Mouse (Mus musculus) lung, postnatal 36 days (tissue): ENCODE results near the gene Ccser1.

ENCODE experiments used
- DNase-seq: peaks from one replicate; pipeline ENCODE4 v3.0.0; 2022; ENCODE audit warnings: mixed read lengths

Ccser1 gene

DNA sequence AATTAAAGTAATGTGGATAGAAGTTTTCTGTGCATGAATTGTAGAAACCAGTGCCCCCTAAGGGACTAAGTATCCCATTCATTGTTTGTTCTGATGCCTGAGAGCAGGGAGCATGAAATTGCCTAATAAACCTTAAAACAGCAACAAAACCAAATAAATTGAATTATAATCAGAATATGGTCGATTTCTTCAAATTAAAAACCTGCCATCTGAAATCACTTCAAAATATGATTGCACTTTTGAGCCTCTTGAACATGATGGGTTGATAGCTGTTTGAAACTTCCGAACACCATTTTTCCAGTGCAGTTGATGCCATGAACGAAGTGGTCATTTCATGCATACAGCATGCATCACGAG, 886.9 kb downstream of the Ccser1 start:
- DNase-seq = no peak

DNA sequence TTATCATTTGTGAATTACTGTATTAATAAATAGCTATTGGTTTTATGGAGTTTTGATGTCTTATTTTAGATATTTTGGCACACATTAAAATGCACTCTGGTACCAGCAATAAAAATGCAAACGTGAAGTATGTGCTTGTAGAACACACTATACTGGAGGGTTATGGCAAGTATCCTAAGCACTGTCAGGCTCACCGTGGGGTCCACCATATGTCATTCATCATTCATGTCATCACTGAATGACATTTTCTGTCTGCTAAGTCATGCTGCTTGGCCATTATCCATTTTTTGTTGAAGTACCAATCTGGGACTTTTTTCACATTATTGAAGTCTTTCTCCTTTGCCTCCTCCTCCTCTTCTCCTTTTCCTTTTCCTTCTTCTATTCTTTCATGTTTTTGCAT, 925.3 kb downstream of the Ccser1 start:
- no peak for DNase-seq

DNA sequence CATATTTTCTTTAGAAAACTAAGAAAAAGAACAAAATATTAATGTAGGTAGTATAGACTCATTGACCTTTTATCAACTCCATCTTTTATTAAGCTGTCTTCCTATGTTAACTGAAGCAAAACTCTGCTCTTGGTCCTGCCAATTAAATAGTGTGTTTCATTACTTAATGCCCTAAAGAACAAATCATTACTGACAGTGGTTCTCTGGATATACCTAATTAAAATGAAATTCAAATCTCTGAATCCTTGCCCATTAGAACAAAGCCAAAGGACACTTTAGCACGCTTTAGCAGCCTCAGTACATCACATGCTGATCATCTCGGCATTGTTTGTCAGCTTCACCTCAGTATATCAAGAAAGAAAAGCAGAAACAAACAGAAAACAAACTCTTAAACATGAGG, 952.4 kb downstream of the Ccser1 start:
- no peak for DNase-seq

DNA sequence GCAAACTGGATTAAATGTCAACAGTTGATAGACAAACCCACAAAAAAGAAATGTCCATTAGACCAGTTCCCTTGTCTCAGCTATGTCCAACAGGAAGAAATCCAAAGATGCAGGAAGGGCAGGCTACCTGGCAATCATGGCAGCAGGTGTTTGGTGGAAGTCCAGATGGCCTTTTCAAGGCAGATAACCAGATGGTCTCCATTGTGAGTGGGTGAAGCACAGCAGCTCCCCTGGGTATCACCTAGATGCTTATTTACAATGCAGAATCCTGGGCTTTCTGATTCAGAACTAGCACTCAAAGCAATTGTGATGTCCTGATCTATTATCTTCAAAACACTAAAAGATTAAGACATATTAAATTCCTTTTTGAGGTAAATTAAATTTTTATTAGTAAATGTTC, 980.2 kb downstream of the Ccser1 start:
- DNase-seq = no peak

DNA sequence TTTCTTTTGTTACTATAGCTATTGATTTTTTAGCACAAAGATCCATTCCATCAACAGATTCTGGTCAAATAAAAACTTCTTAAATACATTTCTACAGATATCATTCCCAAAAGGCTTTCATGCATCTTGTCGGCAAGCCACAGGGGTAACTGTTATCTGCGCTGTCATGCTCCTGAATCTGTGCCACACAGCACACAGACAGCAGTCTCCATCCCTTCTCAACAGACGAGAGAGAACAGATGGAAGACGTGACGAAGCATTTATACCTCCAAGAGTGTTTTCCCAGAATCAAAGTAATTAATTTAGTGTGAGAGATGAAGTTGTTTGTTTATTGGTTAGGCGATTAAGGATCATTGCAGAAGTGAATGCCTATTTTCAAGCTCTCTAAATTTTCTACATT, 982.5 kb downstream of the Ccser1 start:
- no peak for DNase-seq

DNA sequence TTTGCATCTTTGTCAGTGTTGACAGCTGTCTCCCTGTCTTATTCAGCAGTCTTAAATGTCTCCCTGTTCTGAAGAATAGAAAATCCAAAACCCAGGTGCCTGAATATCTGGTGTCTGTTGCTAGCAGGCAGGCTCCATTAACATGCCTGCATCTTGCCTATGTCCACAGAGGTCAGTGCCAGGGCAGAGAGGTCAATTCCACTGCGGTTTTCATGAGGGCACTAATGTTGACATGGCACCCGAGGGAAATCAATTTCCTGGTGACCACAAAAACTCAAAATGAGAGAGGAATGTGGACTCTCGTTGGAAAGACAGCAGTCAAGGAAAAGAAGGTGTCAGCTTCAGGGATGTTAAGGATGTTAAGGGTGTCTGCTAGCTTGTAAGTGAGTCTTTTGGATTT, 983.7 kb downstream of the Ccser1 start:
- DNase-seq = no peak

DNA sequence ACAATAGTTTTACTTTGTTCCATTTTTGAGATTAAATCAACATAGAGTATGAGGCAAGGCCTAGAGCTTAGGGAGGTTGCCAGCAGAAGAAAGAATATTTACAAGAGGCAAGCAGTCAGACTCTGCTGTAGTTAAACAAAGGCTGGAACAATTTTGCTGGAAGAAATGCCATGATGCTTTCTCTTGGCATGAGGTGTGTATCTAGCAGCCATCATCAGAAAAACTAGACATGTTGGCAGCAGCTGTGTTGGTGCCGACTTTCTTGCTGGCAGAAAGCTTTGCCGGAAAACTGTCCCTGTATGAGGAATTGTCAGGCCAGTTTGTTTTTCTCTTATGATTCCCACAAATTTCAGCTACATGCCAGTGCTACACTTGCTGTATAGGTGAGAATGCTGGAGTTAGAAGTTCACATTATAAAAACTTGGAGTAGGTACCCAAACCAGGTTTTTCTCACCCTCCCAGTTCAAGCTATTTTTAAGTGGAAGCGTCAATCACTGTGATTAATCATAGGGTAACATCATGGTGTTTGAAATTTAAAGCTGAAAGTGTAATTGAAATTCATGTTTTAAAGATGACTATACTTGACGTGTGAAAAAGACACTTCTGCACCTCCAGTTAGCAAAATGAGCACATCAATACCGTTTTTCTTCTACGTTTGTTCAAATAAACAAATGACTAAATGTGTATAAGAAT, 1016.5 kb downstream of the Ccser1 start:
- no peak for DNase-seq

DNA sequence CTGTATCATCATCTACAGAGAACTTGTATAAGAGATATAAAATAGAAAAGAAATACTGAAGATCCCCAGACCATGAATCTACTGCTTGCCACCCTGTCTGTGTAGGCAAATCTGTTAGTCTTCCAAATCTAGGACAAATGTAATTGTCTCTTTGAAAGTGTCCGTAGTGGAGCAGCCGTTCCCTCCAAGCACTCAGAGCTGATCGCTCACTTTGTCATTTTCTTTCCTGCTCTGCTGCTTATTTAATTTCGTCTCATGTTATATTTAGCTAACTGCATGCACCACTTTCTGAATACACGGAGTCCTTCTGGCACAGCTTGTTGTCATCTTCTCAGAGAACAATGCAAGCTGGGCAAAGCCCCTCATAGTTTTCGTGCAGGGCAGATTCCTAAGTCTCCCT, 1018.6 kb downstream of the Ccser1 start:
- DNase-seq = no peak

DNA sequence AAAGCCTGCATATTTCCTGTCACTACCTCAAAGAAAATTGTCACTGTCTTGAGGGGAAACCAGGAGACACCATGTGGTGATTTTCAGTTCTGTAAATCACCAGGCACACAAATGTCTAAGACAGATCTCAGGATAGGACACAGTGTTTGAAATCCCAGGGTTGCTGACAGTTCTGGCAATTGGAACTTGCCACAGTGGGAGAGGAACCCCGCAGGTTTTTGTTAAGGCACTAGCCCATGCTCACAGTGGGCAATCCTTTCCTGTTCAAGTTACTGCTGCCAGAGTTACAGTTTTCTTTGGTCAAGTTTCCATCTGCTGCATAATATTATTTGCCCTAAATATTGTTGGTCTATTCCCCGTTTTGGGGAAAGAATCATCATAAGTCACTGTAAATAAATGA, 1024.9 kb downstream of the Ccser1 start:
- no peak for DNase-seq

DNA sequence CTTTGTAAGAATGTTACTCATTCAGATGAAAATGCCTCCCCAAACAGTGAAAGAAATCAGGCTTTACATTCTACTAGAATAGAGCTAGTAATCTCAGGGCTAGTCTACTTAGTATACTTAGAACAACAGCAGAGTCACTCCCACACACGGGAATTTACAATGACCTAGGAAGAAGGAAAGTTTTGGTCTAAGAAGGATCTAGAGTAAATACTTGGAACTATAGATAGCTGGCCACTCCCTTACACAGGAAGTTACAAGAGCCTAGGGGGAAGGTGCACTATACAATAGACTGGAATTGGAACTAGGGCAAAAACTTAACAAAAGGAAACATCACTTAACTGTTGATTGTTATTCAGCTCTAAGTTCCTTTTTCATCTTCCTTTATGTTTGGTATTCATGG, 1041.7 kb downstream of the Ccser1 start:
- no peak for DNase-seq

DNA sequence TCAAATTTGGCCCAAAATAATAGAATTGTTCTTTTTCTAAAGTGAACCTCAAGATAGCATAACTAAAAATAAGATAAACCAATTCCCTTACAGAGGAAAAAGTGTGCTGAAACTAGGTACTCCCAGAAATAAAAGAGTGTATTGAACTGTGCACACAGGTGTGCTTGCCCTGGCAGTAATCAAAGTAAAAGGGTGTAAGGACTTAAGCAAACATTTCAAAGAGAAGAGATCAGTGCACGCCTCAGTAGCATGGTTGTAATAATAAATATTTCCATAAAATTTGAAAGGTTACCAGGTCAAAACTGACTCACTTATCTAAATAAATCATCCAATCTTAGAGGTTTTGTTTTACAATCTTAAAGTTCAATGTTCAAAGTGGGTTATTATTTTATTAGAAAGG, 1083.8 kb downstream of the Ccser1 start:
- DNase-seq = no peak

DNA sequence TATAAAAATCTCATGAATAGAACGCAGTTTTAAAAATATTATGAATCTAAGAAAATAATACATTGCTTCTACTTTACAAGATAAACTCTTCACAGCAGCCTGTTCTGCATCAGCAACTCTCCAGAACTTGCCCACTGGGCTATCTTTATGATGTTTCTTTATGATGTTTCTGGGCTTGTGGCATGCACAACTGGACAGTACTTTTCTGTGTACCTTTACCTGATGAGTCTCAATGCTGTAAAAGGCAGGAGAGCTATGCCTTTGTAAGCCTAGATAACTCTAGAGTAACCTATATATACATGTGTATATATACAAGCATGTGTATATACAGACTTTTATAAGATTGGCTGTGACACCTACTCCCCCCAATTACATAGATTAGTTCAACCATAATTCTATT, 1084.4 kb downstream of the Ccser1 start:
- no peak for DNase-seq

DNA sequence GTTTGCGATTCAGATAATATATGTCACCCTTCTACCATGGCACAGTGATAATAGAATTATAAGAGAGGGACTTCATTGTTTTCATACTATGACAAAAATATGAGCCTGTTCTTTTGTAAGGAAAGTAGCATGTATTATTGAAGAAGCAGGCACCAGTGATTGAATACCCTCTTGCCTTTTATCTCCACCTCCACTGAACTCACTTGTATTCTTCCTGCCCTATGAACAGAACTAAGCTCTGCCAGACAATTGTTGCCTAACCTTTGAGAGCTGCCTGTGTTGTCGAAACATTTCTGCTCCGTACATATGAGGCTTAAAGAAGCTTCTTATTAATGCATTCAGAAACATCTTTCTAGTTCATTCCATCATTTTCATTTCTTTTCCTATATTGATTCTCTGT, 1101.1 kb downstream of the Ccser1 start:
- no peak for DNase-seq

DNA sequence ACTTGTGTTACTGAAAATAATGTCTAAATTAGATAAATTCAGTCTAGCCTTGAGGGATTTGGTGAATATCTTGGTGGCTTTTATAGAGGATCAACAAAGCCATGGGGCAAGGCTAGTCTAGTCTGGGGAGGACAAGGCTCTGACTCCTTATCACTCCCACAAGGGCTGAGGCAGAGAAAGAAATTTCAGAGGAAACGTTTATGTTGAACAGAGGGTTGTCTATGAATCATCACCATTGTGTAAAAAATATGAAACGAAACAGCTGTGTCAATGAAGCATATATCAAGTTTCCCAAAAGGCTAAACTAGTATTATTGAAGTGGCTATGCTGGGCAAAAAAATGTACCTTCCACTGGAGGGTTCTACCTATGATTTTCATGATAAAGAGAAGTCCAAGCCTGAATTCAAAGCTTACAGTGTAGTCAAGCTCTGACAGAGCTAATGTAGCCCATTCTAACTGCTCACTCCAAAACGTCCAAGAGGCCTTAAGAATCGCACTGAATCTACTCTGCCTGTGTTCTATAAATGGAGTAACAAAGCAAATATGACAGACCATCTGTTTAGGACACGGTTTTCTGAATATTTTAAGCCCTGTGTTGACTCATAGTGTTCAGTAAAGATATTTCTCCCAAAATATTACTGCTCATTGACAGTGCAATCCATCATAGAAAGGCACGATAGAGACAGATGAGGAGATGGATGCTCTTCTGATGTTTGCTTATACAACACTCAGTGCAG, 1121.6 kb downstream of the Ccser1 start:
- DNase-seq = no peak

DNA sequence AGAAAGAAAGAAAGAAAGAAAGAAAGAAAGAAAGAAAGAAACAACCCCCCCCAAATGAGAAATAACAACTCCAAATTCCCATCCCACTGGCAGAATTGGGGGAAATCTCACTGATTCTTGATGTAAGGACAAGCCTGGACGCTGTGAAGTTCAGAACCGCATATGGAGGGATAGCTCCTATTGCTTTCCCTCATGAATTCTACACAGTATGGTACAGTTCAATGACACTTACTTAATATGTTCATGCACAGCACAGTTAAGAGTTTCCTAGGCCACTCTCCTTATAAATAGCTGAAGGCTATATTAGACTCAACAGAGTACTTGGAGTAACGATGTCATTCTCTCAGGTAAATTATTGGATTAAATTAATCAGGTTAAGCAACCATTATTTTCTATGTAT, 1138.5 kb downstream of the Ccser1 start:
- no peak for DNase-seq

DNA sequence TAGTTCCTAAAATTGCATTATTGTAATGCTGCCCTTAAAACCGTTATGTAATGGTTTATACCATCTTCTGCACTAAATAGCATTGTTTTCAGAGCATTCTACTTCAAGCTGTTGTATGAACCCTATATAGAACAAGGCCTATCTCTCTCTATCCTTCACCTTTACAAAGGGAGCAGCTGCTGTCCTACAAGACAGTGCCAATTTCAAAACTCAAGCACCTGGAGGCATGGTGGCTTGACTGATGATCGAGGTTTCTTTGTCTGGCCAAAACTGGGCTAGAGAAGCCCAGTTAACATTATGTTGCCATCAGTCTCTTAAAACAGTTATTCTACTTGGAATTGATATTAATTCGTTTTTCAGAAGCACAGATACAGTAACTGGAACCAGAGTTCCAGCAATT, 1160.2 kb downstream of the Ccser1 start:
- no peak for DNase-seq

DNA sequence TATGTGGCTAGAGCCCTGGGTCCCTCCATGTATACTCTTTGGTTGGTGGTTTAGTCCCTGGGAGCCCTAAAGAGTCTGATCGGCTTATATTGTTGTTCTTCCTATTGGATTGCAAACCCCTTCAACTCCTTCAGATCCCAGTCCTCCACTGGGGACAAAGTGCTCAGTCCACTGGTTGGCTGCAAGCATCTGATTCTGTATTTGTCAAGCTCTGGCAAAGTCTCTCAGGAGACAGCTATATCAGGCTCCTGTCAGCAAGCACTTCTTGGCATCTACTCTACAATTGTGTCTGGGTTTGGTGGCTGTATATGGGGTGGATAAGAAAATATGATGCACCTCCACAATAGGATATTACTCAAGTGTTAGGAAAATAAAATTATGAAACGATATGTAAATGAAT, 1187.7 kb downstream of the Ccser1 start:
- DNase-seq = no peak
